Mouse (Mus musculus) CH12.LX (cell line): ENCODE measurements around the gene Tmem165. TPM values are rescaled to one million over a fixed set of nuclear protein-coding genes. Genes with fewer than 3 reads are reported as not detected.

Source experiments
- DNase-seq: peaks from one replicate; pipeline ENCODE4 v3.0.0-alpha.2; 2013; ENCODE audit errors: extremely low read depth
- H3K27ac ChIP-seq: 2 replicates; pipeline ENCODE4 v1.5.1; 2012; ENCODE audit warnings: low read depth, mild to moderate bottlenecking, control low read depth, moderate library complexity; ENCODE audit not compliant: insufficient read depth
- H3K27me3 ChIP-seq: replicated peaks from 2 replicates; pipeline ENCODE3; 2012; ENCODE audit warnings: inconsistent platforms
- H3K36me3 ChIP-seq, 2 experiments: replicated peaks in 1 of 2; 2 replicates each; pipeline versions ENCODE3 to v1.6.1; 2012; ENCODE audit warnings: inconsistent platforms in 1 of 2, low read length in 1 of 2, mild to moderate bottlenecking in 1 of 2, mixed read lengths in 1 of 2, moderate library complexity in 1 of 2; ENCODE audit not compliant: control insufficient read depth in 1 of 2, insufficient read depth in 1 of 2
- H3K4me1 ChIP-seq, 2 experiments: 2 replicates each; pipeline ENCODE4 v1.6.1; 2012; ENCODE audit warnings: inconsistent platforms in 1 of 2, moderate library complexity in 1 of 2; ENCODE audit not compliant: insufficient read depth in 2 of 2, control insufficient read depth in 1 of 2
- H3K4me2 ChIP-seq: 2 replicates; pipeline ENCODE4 v1.6.1; 2012; ENCODE audit warnings: low read depth, mild to moderate bottlenecking, control low read depth; ENCODE audit not compliant: poor library complexity, insufficient read depth, severe bottlenecking
- H3K4me3 ChIP-seq, 3 experiments: fragments of 150-350 bp in 1 of 3; sonication (generic) in 1 of 3; replicated peaks in 1 of 3; 2 replicates each; pipeline versions ENCODE3 to v1.5.1; 2011 to 2012; ENCODE audit warnings: low read depth in 2 of 3, low read length in 2 of 3, mild to moderate bottlenecking in 2 of 3, moderate library complexity in 2 of 3, control low read depth in 1 of 3, improper control_type of control experiment in 1 of 3, inconsistent platforms in 1 of 3, mixed read lengths in 1 of 3; ENCODE audit not compliant: poor library complexity in 1 of 3
- H3K79me2 ChIP-seq: replicated peaks from 2 replicates; pipeline ENCODE4 v1.6.1; 2012; ENCODE audit warnings: mild to moderate bottlenecking, moderate library complexity; ENCODE audit not compliant: control insufficient read depth, poor library complexity, insufficient read depth, severe bottlenecking; ENCODE audit errors: extremely low read depth
- H3K9ac ChIP-seq: 2 replicates; pipeline ENCODE4 v1.6.1; 2012; ENCODE audit warnings: low read depth, mild to moderate bottlenecking, control low read depth, moderate library complexity; ENCODE audit not compliant: insufficient read depth
- H3K9me3 ChIP-seq: replicated peaks from 2 replicates; pipeline ENCODE3; 2012; ENCODE audit warnings: low read length, inconsistent platforms, mixed read lengths
- CHD1 ChIP-seq: IDR thresholded peaks from 2 replicates; pipeline ENCODE4 v1.6.1; 2012; ENCODE audit warnings: low read depth, low read length, improper control_type of control experiment, inconsistent platforms
- CHD2 ChIP-seq: IDR thresholded peaks from 2 replicates; pipeline ENCODE4 v1.6.1; 2011; ENCODE audit warnings: low read length, improper control_type of control experiment
- E2F4 ChIP-seq: IDR thresholded peaks from 2 replicates; pipeline ENCODE4 v1.6.1; 2011; ENCODE audit warnings: low read depth, low read length, improper control_type of control experiment; ENCODE audit not compliant: insufficient replicate concordance
- ELF1 ChIP-seq: IDR thresholded peaks from 2 replicates; pipeline ENCODE4 v1.6.1; 2014; ENCODE audit warnings: low read depth, mild to moderate bottlenecking, inconsistent platforms, low read length, improper control_type of control experiment
- HCFC1 ChIP-seq: IDR thresholded peaks from 2 replicates; pipeline ENCODE4 v1.6.1; 2012; ENCODE audit warnings: low read depth, mild to moderate bottlenecking, inconsistent platforms, low read length, improper control_type of control experiment
- IRF4 ChIP-seq: IDR thresholded peaks from 2 replicates; pipeline ENCODE4 v1.6.1; 2014; ENCODE audit warnings: low read depth, mild to moderate bottlenecking, inconsistent platforms, low read length, improper control_type of control experiment
- JUN ChIP-seq: IDR thresholded peaks from 2 replicates; pipeline ENCODE4 v1.6.1; 2011; ENCODE audit warnings: low read depth, mild to moderate bottlenecking, low read length, improper control_type of control experiment, moderate library complexity; ENCODE audit not compliant: insufficient read depth
- JUND ChIP-seq: conservative IDR thresholded peaks from 2 replicates; pipeline ENCODE4 v1.6.1; 2011; ENCODE audit warnings: low read depth, low read length, improper control_type of control experiment
- KAT2A ChIP-seq: IDR thresholded peaks from 2 replicates; pipeline ENCODE4 v1.6.1; 2012; ENCODE audit warnings: low read length, improper control_type of control experiment, inconsistent platforms; ENCODE audit not compliant: insufficient replicate concordance
- MAFK ChIP-seq: IDR thresholded peaks from 2 replicates; pipeline ENCODE4 v1.6.1; 2011; ENCODE audit warnings: low read length, improper control_type of control experiment; ENCODE audit not compliant: insufficient replicate concordance
- NELFE ChIP-seq: IDR thresholded peaks from 2 replicates; pipeline ENCODE4 v1.6.1; 2011; ENCODE audit warnings: low read depth, low read length, improper control_type of control experiment
- NRF1 ChIP-seq: IDR thresholded peaks from 2 replicates; pipeline ENCODE4 v1.6.1; 2014; ENCODE audit warnings: low read depth, mild to moderate bottlenecking, inconsistent platforms, low read length, improper control_type of control experiment, moderate library complexity
- POLR2A ChIP-seq: IDR thresholded peaks from 2 replicates; pipeline ENCODE4 v1.6.1; 2011; ENCODE audit warnings: low read depth, mild to moderate bottlenecking, improper control_type of control experiment, low read length
- RAD21 ChIP-seq: IDR thresholded peaks from 2 replicates; pipeline ENCODE4 v1.6.1; 2011; ENCODE audit warnings: low read depth, mild to moderate bottlenecking, low read length, improper control_type of control experiment, moderate library complexity
- SMC3 ChIP-seq: IDR thresholded peaks from 2 replicates; pipeline ENCODE4 v1.6.1; 2011; ENCODE audit warnings: low read depth, low read length, improper control_type of control experiment
- TBP ChIP-seq: conservative IDR thresholded peaks from 2 replicates; pipeline ENCODE4 v1.6.1; 2011; ENCODE audit warnings: low read depth, low read length, improper control_type of control experiment
- ZKSCAN1 ChIP-seq: IDR thresholded peaks from 2 replicates; pipeline ENCODE4 v1.6.1; 2012; ENCODE audit warnings: low read depth, inconsistent platforms, low read length, improper control_type of control experiment, borderline replicate concordance
- ZMIZ1 ChIP-seq: IDR thresholded peaks from 2 replicates; pipeline ENCODE4 v1.6.1; 2012; ENCODE audit warnings: low read depth, mild to moderate bottlenecking, inconsistent platforms, low read length, improper control_type of control experiment
- dilution Hi-C: fragments of 300-500 bp; cut with MboI; formaldehyde crosslinking; loops from 2 replicates; pipeline ENCODE4 v1.14.3; 2020; ENCODE audit warnings: low sequenced_read_pairs; ENCODE audit not compliant: extremely low pct_unique_long_range_greater_than_20kb, extremely low pct_ligation_motif_present
- in situ Hi-C: fragments of 300-500 bp; cut with MboI; formaldehyde crosslinking; loops from 3 replicates; pipeline ENCODE4 v1.14.3; 2019; ENCODE audit warnings: low sequenced_read_pairs, low pct_ligation_motif_present, low pct_unique_long_range_greater_than_20kb, mixed read lengths
- polyA plus RNA-seq: library from polyadenylated mRNA; unstranded; fragments of >175 nt; gene quantifications from 2 replicates; pipeline ENCODE4 v1.2.1, GENCODE M21; 2012; ENCODE audit warnings: low read depth; ENCODE audit not compliant: insufficient read length
- total RNA-seq, 2 experiments: library from RNA; depleted of rRNA; stranded (reverse); fragments of 300-350 nt in 1 of 2; fragments of >200 nt in 1 of 2; gene quantifications; 2 replicates each; pipeline ENCODE4 v1.2.3; 2012 to 2014

Gene Tmem165
- total and polyA plus RNA-seq, 3 experiments, result 64.2 to 144 (median 96.2) TPM

- Histone ChIP-seq H3K27ac (no peak overlapping the region), H3K9me3 (no peaks in the 10 kb centered on the region), H3K9ac (no peak overlapping the region), H3K36me3 (no peaks in the 10 kb centered on the region), H3K4me3 (no peak overlapping the region), H3K4me1 (no peaks in the 10 kb centered on the region; a peak in 1 of 4 replicates), H3K79me2 (no peaks in the 10 kb centered on the region)
- in situ Hi-C loops, result no loop called here
- DNase-seq, result no peak
- no peak for TF ChIP-seq CHD2
- TF ChIP-seq SMC3, result no peak
- no peak for TF ChIP-seq JUND
- TF ChIP-seq HCFC1, result no peak
- no peak for TF ChIP-seq POLR2A
- no peak for TF ChIP-seq RAD21
- no peak for TF ChIP-seq KAT2A
- TF ChIP-seq ZKSCAN1, result no peak
- TF ChIP-seq NELFE, result no peak
- no peak for TF ChIP-seq IRF4
- no peak for TF ChIP-seq NRF1
- no peak for TF ChIP-seq CHD1
- TF ChIP-seq JUN, result no peak
- TF ChIP-seq, all 38 proteins: peak for 0
- Histone ChIP-seq H3K27me3 (no peaks in the 10 kb centered on the region), H3K4me2 (no peak overlapping the region)
- dilution Hi-C loops, result no loop called here
Observed at GRCm38 (mm10) chr5:76164827-76165226, 18.9 kb upstream of the Tmem165 start.

- in situ Hi-C loops, result no loop called here
- Histone ChIP-seq H3K4me1 (no peaks in the 10 kb centered on the region), H3K36me3 (no peaks in the 10 kb centered on the region), H3K4me3 (no peak overlapping the region), H3K9ac (no peak overlapping the region), H3K79me2 (no peaks in the 10 kb centered on the region), H3K27me3 (no peaks in the 10 kb centered on the region), H3K9me3 (no peaks in the 10 kb centered on the region), H3K4me2 (no peak overlapping the region), H3K27ac (no peak overlapping the region)
- TF ChIP-seq NELFE (no peak), ZMIZ1 (no peak), ELF1 (no peak), TBP (no peak), MAFK (no peak), E2F4 (no peak), POLR2A (no peak)
- dilution Hi-C loops, result no loop called here
- no peak for DNase-seq
Observed at GRCm38 (mm10) chr5:76170522-76170921, 13.2 kb upstream of the Tmem165 start.
